Mouse (Mus musculus): ENCODE results near the gene Unc45a. TPM values are rescaled to one million over a fixed set of nuclear protein-coding genes. Genes with fewer than 3 reads are reported as not detected.

Unc45a gene
- total RNA-seq (2014; rRNA removed) (49.2 and 69.4 TPM in 2 replicates), polyA plus RNA-seq (2015; fragmentation: Nextera tagmentation; extraction: Ambion mirVana) (35.2 and 50.1 TPM in 2 replicates)

- Histone ChIP-seq H3K36me3 (ENCODE audit: insufficient read depth) (peaks cover 15% of the 10 kb centered on the region), H3K4me2 (ENCODE audit: low read depth) (peak within 1 kb of the TSS; percentile 86), H3K4me3 (ENCODE audit: low read depth, low read length) (peak within 1 kb of the TSS; percentile 63), H3K9me3 (ENCODE audit: low read length) (no peaks in the 10 kb centered on the region), H3K4me1 (ENCODE audit: insufficient read depth) (peaks cover 18% of the 10 kb centered on the region), H3K27ac (ENCODE audit: low read depth, low read length) (peak within 1 kb of the TSS; percentile 93), H3K9ac (peak within 1 kb of the TSS; percentile 63), H3K27me3 (ENCODE audit: insufficient read depth, low read length) (no peaks in the 10 kb centered on the region)
- peak; percentile 32 for ATAC-seq
- TF ChIP-seq CTCF (IDR thresholded peaks at IDR 0.05; ENCODE audit: low read depth), result peak; percentile 68
- peak; percentile 73 for DNase-seq
- WGBS, result 3% methylated on average over 11 of the region's 11 CpGs
These were observed at the start of gene Unc45a for GRCm38 (mm10) chr7:80340793-80341192. Gene Unc45a, minus strand, starts transcription at chr7:80341005.

- ATAC-seq, result no peak
- 21% methylated on average over 33 of the region's 33 CpGs for WGBS
- Histone ChIP-seq H3K4me1 (ENCODE audit: insufficient read depth) (no peaks in the 10 kb centered on the region), H3K27ac (ENCODE audit: low read depth, low read length) (no peak within 1 kb of the TSS), H3K4me3 (ENCODE audit: low read depth, low read length) (peak within 1 kb of the TSS; percentile 7; the same call in 1 of the 2 replicates), H3K9me3 (ENCODE audit: low read length) (no peaks in the 10 kb centered on the region), H3K4me2 (ENCODE audit: low read depth) (peak within 1 kb of the TSS; percentile 13), H3K36me3 (ENCODE audit: insufficient read depth) (peaks cover 31% of the 10 kb centered on the region), H3K27me3 (ENCODE audit: insufficient read depth, low read length) (peaks cover 9% of the 10 kb centered on the region; the same call in 1 of the 2 replicates), H3K9ac (peak within 1 kb of the TSS; percentile 25; the same call in 1 of the 2 replicates)
- no peak for TF ChIP-seq CTCF (IDR thresholded peaks at IDR 0.05; ENCODE audit: low read depth)
- DNase-seq, result no peak
These were observed 47.1 kb upstream of the Unc45a start, which contains the start of gene Fes for GRCm38 (mm10) chr7:80387633-80388543. Gene Fes, minus strand, starts transcription at chr7:80387946.

GRCm38 (mm10) chr7:80387033-80387632 is 46.3 kb upstream of the Unc45a start:
- Histone ChIP-seq H3K27me3 (ENCODE audit: insufficient read depth, low read length) (peaks cover 9% of the 10 kb centered on the region; the same call in 1 of the 2 replicates), H3K4me1 (ENCODE audit: insufficient read depth) (no peaks in the 10 kb centered on the region), H3K27ac (ENCODE audit: low read depth, low read length) (no peak overlapping the region), H3K9me3 (ENCODE audit: low read length) (no peaks in the 10 kb centered on the region), H3K4me3 (ENCODE audit: low read depth, low read length) (no peak overlapping the region), H3K4me2 (ENCODE audit: low read depth) (peak overlapping the region; percentile 13; the same call in 1 of the 2 replicates), H3K9ac (no peak overlapping the region), H3K36me3 (ENCODE audit: insufficient read depth) (peaks cover 24% of the 10 kb centered on the region)
- DNase-seq (no peak), ATAC-seq (no peak)
- 39% methylated on average over 17 of the region's 17 CpGs for WGBS
- TF ChIP-seq CTCF (IDR thresholded peaks at IDR 0.05; ENCODE audit: low read depth), result no peak

GRCm38 (mm10) chr7:80386235-80386930 is 45.6 kb upstream of the Unc45a start:
- peaks cover 16% of the 10 kb centered on the region for H3K36me3 ChIP-seq (ENCODE audit: insufficient read depth)
- H3K9ac ChIP-seq, result no peak overlapping the region
- no peaks in the 10 kb centered on the region for H3K4me1 ChIP-seq (ENCODE audit: insufficient read depth)
- H3K9me3 ChIP-seq (ENCODE audit: low read length), result no peaks in the 10 kb centered on the region
- peak; percentile 92 for DNase-seq
- H3K4me3 ChIP-seq (ENCODE audit: low read depth, low read length), result no peak overlapping the region
- H3K4me2 ChIP-seq (ENCODE audit: low read depth), result no peak overlapping the region
- peak; percentile 98 for TF ChIP-seq CTCF (IDR thresholded peaks at IDR 0.05; ENCODE audit: low read depth)
- H3K27ac ChIP-seq (ENCODE audit: low read depth, low read length), result no peak overlapping the region
- 39% methylated on average over 18 of the region's 18 CpGs for WGBS
- H3K27me3 ChIP-seq (ENCODE audit: insufficient read depth, low read length), result peaks cover 9% of the 10 kb centered on the region; the same call in 1 of the 2 replicates
- ATAC-seq, result peak; percentile 89

GRCm38 (mm10) chr7:80382919-80383318 is 42.1 kb upstream of the Unc45a start:
- Histone ChIP-seq H3K9me3 (ENCODE audit: low read length) (no peaks in the 10 kb centered on the region), H3K36me3 (ENCODE audit: insufficient read depth) (no peaks in the 10 kb centered on the region), H3K4me2 (ENCODE audit: low read depth) (no peak overlapping the region), H3K9ac (no peak overlapping the region), H3K27me3 (ENCODE audit: insufficient read depth, low read length) (peaks cover 9% of the 10 kb centered on the region; the same call in 1 of the 2 replicates), H3K4me3 (ENCODE audit: low read depth, low read length) (no peak overlapping the region), H3K4me1 (ENCODE audit: insufficient read depth) (no peaks in the 10 kb centered on the region), H3K27ac (ENCODE audit: low read depth, low read length) (no peak overlapping the region)
- TF ChIP-seq CTCF (IDR thresholded peaks at IDR 0.05; ENCODE audit: low read depth), result no peak
- 70% methylated on average over 11 of the region's 11 CpGs for WGBS
- DNase-seq, result no peak
- ATAC-seq, result no peak

GRCm38 (mm10) chr7:80379531-80379930 is 38.7 kb upstream of the Unc45a start:
- H3K9ac ChIP-seq, result no peak overlapping the region
- no peak overlapping the region for H3K4me3 ChIP-seq (ENCODE audit: low read depth, low read length)
- H3K4me1 ChIP-seq (ENCODE audit: insufficient read depth), result no peaks in the 10 kb centered on the region
- ATAC-seq, result no peak
- no peaks in the 10 kb centered on the region for H3K9me3 ChIP-seq (ENCODE audit: low read length)
- H3K4me2 ChIP-seq (ENCODE audit: low read depth), result no peak overlapping the region
- peak; percentile 47 for TF ChIP-seq CTCF (IDR thresholded peaks at IDR 0.05; ENCODE audit: low read depth)
- no peak overlapping the region for H3K27ac ChIP-seq (ENCODE audit: low read depth, low read length)
- DNase-seq, result no peak
- no peaks in the 10 kb centered on the region for H3K27me3 ChIP-seq (ENCODE audit: insufficient read depth, low read length)
- no peaks in the 10 kb centered on the region for H3K36me3 ChIP-seq (ENCODE audit: insufficient read depth)
- 61% methylated on average over 13 of the region's 13 CpGs for WGBS
